In the genomic region with DNA sequence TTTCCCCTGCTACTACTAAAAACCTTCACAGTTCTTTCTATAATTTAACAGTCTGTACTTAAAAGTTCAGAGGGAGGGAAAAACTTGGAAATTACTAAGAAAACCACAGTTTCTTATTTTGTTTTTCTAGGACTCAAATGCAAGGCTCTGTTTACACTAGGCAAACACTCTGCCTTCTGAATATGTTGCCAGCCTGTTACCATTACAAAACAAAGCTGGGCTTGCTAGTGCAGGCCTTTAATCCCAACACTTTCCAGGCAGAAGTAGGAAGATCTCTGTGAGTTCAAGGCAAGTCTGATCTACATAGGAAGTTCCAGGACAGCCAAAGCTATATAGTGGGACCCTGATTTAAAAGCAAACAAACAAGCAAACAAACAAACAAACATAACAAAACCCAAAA, we compare ENCODE assay signal across 32 mouse cellular contexts.
"Had no signal": no experiment of that assay in that cellular context is flagged by ENCODE, and none has a peak within 500 bp of the region (broad histone marks: within the 10 kb centered on the region; RNA-seq: fewer than 3 reads in every experiment).

No protein-coding gene starts in this region.

- H3K27me3 ChIP-seq: limb, embryonic 12.5 days; limb, embryonic 13.5 days; limb, embryonic 15.5 days; lung, embryonic 15.5 days; midbrain, embryonic 12.5 days; midbrain, embryonic 13.5 days; midbrain, embryonic 15.5 days; neural tube, embryonic 12.5 days; neural tube, embryonic 13.5 days had no signal

- H3K9me3 ChIP-seq: limb, embryonic 10.5 days; limb, embryonic 12.5 days; limb, embryonic 13.5 days; limb, embryonic 15.5 days; liver, embryonic 13.5 days; liver, embryonic 15.5 days; lung, embryonic 15.5 days; megakaryocyte, embryonic 14.5 days; midbrain, embryonic 10.5 days; midbrain, embryonic 12.5 days; midbrain, embryonic 13.5 days; midbrain, embryonic 15.5 days; neural tube, embryonic 12.5 days; neural tube, embryonic 13.5 days had no signal

- H3K4me1 ChIP-seq: midbrain, embryonic 12.5 days; midbrain, embryonic 15.5 days; neural tube, embryonic 12.5 days had no signal

- H3K9ac ChIP-seq: limb, embryonic 12.5 days; limb, embryonic 13.5 days; limb, embryonic 15.5 days; liver, embryonic 13.5 days; liver, embryonic 14.5 days; liver, embryonic 15.5 days; liver, postnatal 0 days; lung, embryonic 14.5 days; lung, embryonic 15.5 days; midbrain, embryonic 12.5 days; midbrain, embryonic 13.5 days; midbrain, embryonic 15.5 days; neural tube, embryonic 12.5 days; neural tube, embryonic 13.5 days had no signal

- H3K4me3 ChIP-seq: limb, embryonic 10.5 days; limb, embryonic 12.5 days; limb, embryonic 13.5 days; limb, embryonic 15.5 days; liver, embryonic 13.5 days; liver, embryonic 15.5 days; lung, embryonic 15.5 days; megakaryocyte, embryonic 14.5 days; midbrain, embryonic 10.5 days; midbrain, embryonic 12.5 days; midbrain, embryonic 13.5 days; midbrain, embryonic 15.5 days; myocyte; neural tube, embryonic 12.5 days; neural tube, embryonic 13.5 days had no signal

- H3K27ac ChIP-seq: limb, embryonic 10.5 days; limb, embryonic 12.5 days; limb, embryonic 13.5 days; limb, embryonic 15.5 days; liver, embryonic 13.5 days; liver, embryonic 14.5 days; liver, embryonic 15.5 days; lung, embryonic 15.5 days; macrophage; midbrain, embryonic 10.5 days; midbrain, embryonic 12.5 days; midbrain, embryonic 13.5 days; midbrain, embryonic 15.5 days; neural tube, embryonic 12.5 days; neural tube, embryonic 13.5 days had no signal

- ATAC-seq: liver, postnatal 0 days; lung, postnatal 0 days; midbrain, embryonic 13.5 days; midbrain, embryonic 15.5 days; midbrain, embryonic 16.5 days had no signal

- H3K36me3 ChIP-seq: limb, embryonic 10.5 days; limb, embryonic 12.5 days; limb, embryonic 13.5 days; limb, embryonic 15.5 days; liver, embryonic 13.5 days; liver, embryonic 15.5 days; lung, embryonic 15.5 days; midbrain, embryonic 10.5 days; midbrain, embryonic 12.5 days; midbrain, embryonic 13.5 days; midbrain, embryonic 15.5 days; neural tube, embryonic 12.5 days; neural tube, embryonic 13.5 days had no signal

- H3K4me2 ChIP-seq: limb, embryonic 12.5 days; limb, embryonic 13.5 days; limb, embryonic 15.5 days; liver, embryonic 11.5 days; liver, embryonic 13.5 days; liver, embryonic 15.5 days; lung, embryonic 14.5 days; lung, embryonic 15.5 days; midbrain, embryonic 11.5 days; midbrain, embryonic 12.5 days; midbrain, embryonic 13.5 days; midbrain, embryonic 15.5 days; neural tube, embryonic 12.5 days; neural tube, embryonic 13.5 days had no signal

- DNase-seq: left cerebral cortex, postnatal 4 days; liver; liver, embryonic 13.5 days; liver, postnatal 0 days; lung, adult 18-20 months; lung, adult 2 months; lung, embryonic 14.5 days; lung, postnatal 10 days; lung, postnatal 14 days; lung, postnatal 36 days; lung, postnatal 4 days; midbrain, embryonic 14.5 days had no signal
